19 mouse cellular contexts compared by ENCODE assay signal in genomic region chr11:57662231-57662630, GRCm38 (mm10). TPM values are rescaled to one million over a fixed set of nuclear protein-coding genes. Genes with fewer than 3 reads are reported as not detected.
DNase-seq lines count a peak whose midpoint lies in the region; ATAC-seq and TF ChIP-seq lines count a peak whose summit lies in the region.
"Had no signal": no experiment of that assay in that cellular context is flagged by ENCODE, and none has a peak within 500 bp of the region (broad histone marks: within the 10 kb centered on the region; RNA-seq: fewer than 3 reads in every experiment).

No protein-coding gene starts in this region.

- H3K4me3 ChIP-seq in hindbrain, embryonic 10.5 days: no peak overlapping the region
- H3K4me3 ChIP-seq in hindbrain, embryonic 14.5 days (replicated peaks; ENCODE audit: low read length): no peak overlapping the region
- H3K4me3 ChIP-seq in midbrain, embryonic 10.5 days: no peak overlapping the region
- H3K4me3 ChIP-seq in midbrain, embryonic 11.5 days (ENCODE audit: low read depth, low read length): no peak overlapping the region
- H3K4me3 ChIP-seq in lung, adult 2 months (replicated peaks; ENCODE audit: extremely low read depth, low read depth, low read length): no peak overlapping the region
- H3K4me3 ChIP-seq: forebrain, embryonic 12.5 days; heart, embryonic 12.5 days; limb, embryonic 13.5 days had no signal

- TF ChIP-seq CTCF in lung, adult 2 months (IDR thresholded peaks at IDR 0.05; ENCODE audit: insufficient read depth, low read length): no peak

- no peak overlapping the region for H3K4me2 ChIP-seq in hindbrain, embryonic 14.5 days (replicated peaks)
- H3K4me2 ChIP-seq in midbrain, embryonic 11.5 days: no peak overlapping the region
- H3K4me2 ChIP-seq: forebrain, embryonic 12.5 days; heart, embryonic 12.5 days; limb, embryonic 13.5 days; lung, embryonic 14.5 days had no signal

- no peak for DNase-seq in cerebellum, postnatal 4 days (ENCODE audit: low spot score in 2 of 2)
- no peak for DNase-seq in hindbrain, embryonic 10.5 days (ENCODE audit: low spot score)
- DNase-seq in hindbrain, embryonic 14.5 days (ENCODE audit: low spot score): no peak
- no peak for DNase-seq in midbrain, embryonic 10.5 days (ENCODE audit: low spot score)
- no peak for DNase-seq in midbrain, embryonic 11.5 days (ENCODE audit: low spot score, missing footprints)
- peak; percentile 61 for DNase-seq in gastrocnemius, postnatal 14 days
- no peak for DNase-seq in lung, adult 2 months
- DNase-seq: adrenal gland, postnatal 36 days; cerebellum, adult 8-10 months; heart, postnatal 14 days; kidney, adult 11 months; lung, embryonic 14.5 days; lung, postnatal 36 days; right cerebral cortex, postnatal 14 days had no signal

- no peaks in the 10 kb centered on the region for H3K9me3 ChIP-seq in hindbrain, embryonic 10.5 days
- no peaks in the 10 kb centered on the region for H3K9me3 ChIP-seq in hindbrain, embryonic 14.5 days (ENCODE audit: control insufficient read depth, low read length)
- H3K9me3 ChIP-seq in midbrain, embryonic 10.5 days (replicated peaks): no peaks in the 10 kb centered on the region
- H3K9me3 ChIP-seq in midbrain, embryonic 11.5 days (ENCODE audit: control insufficient read depth, low read length): no peaks in the 10 kb centered on the region
- H3K9me3 ChIP-seq: forebrain, embryonic 12.5 days; heart, embryonic 12.5 days; limb, embryonic 13.5 days had no signal

- 0 out of 2 replicates have a peak, but pooled peaks cover 4% of the 10 kb centered on the region for H3K27me3 ChIP-seq in hindbrain, embryonic 10.5 days (ENCODE audit: insufficient read depth, poor library complexity, severe bottlenecking)
- H3K27me3 ChIP-seq in hindbrain, embryonic 14.5 days (ENCODE audit: control insufficient read depth, insufficient read depth, low read length): no peaks in the 10 kb centered on the region
- no peaks in the 10 kb centered on the region for H3K27me3 ChIP-seq in midbrain, embryonic 10.5 days (ENCODE audit: low read depth, poor library complexity, severe bottlenecking)
- H3K27me3 ChIP-seq in midbrain, embryonic 11.5 days (ENCODE audit: control insufficient read depth, insufficient read depth, low read length): no peaks in the 10 kb centered on the region
- H3K27me3 ChIP-seq: forebrain, embryonic 12.5 days; heart, embryonic 12.5 days; limb, embryonic 13.5 days had no signal

- H3K4me1 ChIP-seq in hindbrain, embryonic 10.5 days (replicated peaks): peaks cover 34% of the 10 kb centered on the region
- peaks cover 10% of the 10 kb centered on the region for H3K4me1 ChIP-seq in hindbrain, embryonic 14.5 days (replicated peaks; ENCODE audit: control insufficient read depth, insufficient read depth, low read length)
- peaks cover 36% of the 10 kb centered on the region for H3K4me1 ChIP-seq in midbrain, embryonic 10.5 days
- H3K4me1 ChIP-seq in midbrain, embryonic 11.5 days (ENCODE audit: control insufficient read depth, insufficient read depth, low read length): peaks cover 3% of the 10 kb centered on the region; the same call in 1 of the 2 replicates
- H3K4me1 ChIP-seq in lung, adult 2 months (ENCODE audit: control insufficient read depth, insufficient read depth, low read length): no peaks in the 10 kb centered on the region

- H3K27ac ChIP-seq in hindbrain, embryonic 10.5 days: peak overlapping the region; percentile 41; the same call in 1 of the 2 replicates
- no peak overlapping the region for H3K27ac ChIP-seq in hindbrain, embryonic 14.5 days
- 0 out of 2 replicates have a peak overlapping the region, but pooled peaks have one; percentile 42 for H3K27ac ChIP-seq in midbrain, embryonic 10.5 days (replicated peaks)
- H3K27ac ChIP-seq in midbrain, embryonic 11.5 days (ENCODE audit: low read depth, low read length): no peak overlapping the region
- H3K27ac ChIP-seq: forebrain, embryonic 12.5 days; limb, embryonic 13.5 days had no signal

- H3K9ac ChIP-seq in hindbrain, embryonic 14.5 days: no peak overlapping the region
- no peak overlapping the region for H3K9ac ChIP-seq in midbrain, embryonic 11.5 days (ENCODE audit: low read length)
- H3K9ac ChIP-seq: forebrain, embryonic 12.5 days; heart, embryonic 12.5 days; limb, embryonic 13.5 days; lung, embryonic 14.5 days had no signal

- intact Hi-C loops in gastrocnemius, postnatal 14 days (cut with DNase I; ENCODE audit: low total_unique reads): no loop called here

- no peak for TF ChIP-seq POLR2A in lung, adult 2 months (IDR thresholded peaks at IDR 0.05; ENCODE audit: borderline replicate concordance, extremely low read depth, low read depth, low read length)

- H3K36me3 ChIP-seq in hindbrain, embryonic 10.5 days: no peaks in the 10 kb centered on the region
- H3K36me3 ChIP-seq in hindbrain, embryonic 14.5 days (replicated peaks; ENCODE audit: control insufficient read depth, insufficient read depth): no peaks in the 10 kb centered on the region
- 0 out of 2 replicates have a peak, but pooled peaks cover 8% of the 10 kb centered on the region for H3K36me3 ChIP-seq in midbrain, embryonic 10.5 days
- no peaks in the 10 kb centered on the region for H3K36me3 ChIP-seq in midbrain, embryonic 11.5 days (ENCODE audit: control insufficient read depth, insufficient read depth, low read length)
- H3K36me3 ChIP-seq: forebrain, embryonic 12.5 days; heart, embryonic 12.5 days had no signal

- 86% methylated on average over 4 of the region's 4 CpGs for WGBS in hindbrain, embryonic 10.5 days
- WGBS in hindbrain, embryonic 14.5 days: 84% methylated on average over 4 of the region's 4 CpGs
- 88% methylated on average over 4 of the region's 4 CpGs for WGBS in midbrain, embryonic 10.5 days
- WGBS in midbrain, embryonic 11.5 days: 85% methylated on average over 4 of the region's 4 CpGs
- 83% methylated on average over 4 of the region's 4 CpGs for WGBS in lung, adult 2 months

- 0 out of 2 replicates have a peak, but pooled peaks have one; percentile 26 for ATAC-seq in cerebellum, adult (ENCODE audit: insufficient number of reproducible peaks, low FRiP score, low TSS enrichment)
- no peak for ATAC-seq in hindbrain, embryonic 14.5 days (ENCODE audit: low FRiP score)
- no peak for ATAC-seq in midbrain, embryonic 11.5 days (ENCODE audit: low FRiP score)
- ATAC-seq: CD4-positive, CD25-positive, alpha-beta regulatory T cell, adult 4 months had no signal

RNA-seq across cellular contexts. Expression of gene Galnt10, which starts 17.0 kb away (rescaled TPM):
- polyA plus RNA-seq in hindbrain, embryonic 10.5 days (2016; fragmentation: Nextera tagmentation; extraction: Ambion mirVana): 21.2 and 22.7 TPM in 2 replicates
- 8.8 and 9.8 TPM in 2 replicates for polyA plus RNA-seq in hindbrain, embryonic 14.5 days (2014; fragmentation: Nextera tagmentation; extraction: Ambion mirVana)
- polyA plus RNA-seq in midbrain, embryonic 10.5 days (2016; fragmentation: Nextera tagmentation; extraction: Ambion mirVana): 28.1 and 30.7 TPM in 2 replicates
- 12.1 and 13.9 TPM in 2 replicates for polyA plus RNA-seq in midbrain, embryonic 11.5 days (2014; fragmentation: Nextera tagmentation; extraction: Ambion mirVana)
- total RNA-seq in gastrocnemius, postnatal 14 days (2021): 10 to 100 TPM; 11.3 to 12.4 TPM
- 6.4 and 8.1 TPM in 2 replicates for polyA plus RNA-seq in lung, adult 2 months (2012; rRNA removed)

Comparison
In these comparisons a context has a peak if more than half of its experiments do, and no peak if none do; other contexts are left out.
1. H3K27ac ChIP-seq: peak in hindbrain, embryonic 10.5 days (single experiment) and midbrain, embryonic 10.5 days (single experiment); none in hindbrain, embryonic 14.5 days (single experiment) and midbrain, embryonic 11.5 days (single experiment).